Mouse (Mus musculus): ENCODE results near the gene Ly6g6d. TPM values are rescaled to one million over a fixed set of nuclear protein-coding genes. Genes with fewer than 3 reads are reported as not detected.

Ly6g6d gene
- polyA plus RNA-seq, 1 experiment from 2014 or later: 4.9 TPM

- TF ChIP-seq CTCF (IDR thresholded peaks at IDR 0.05; ENCODE audit: low read depth): no peak
- no peak for ATAC-seq
- Histone ChIP-seq H3K27ac (ENCODE audit: low read depth, low read length) (no peak overlapping the region), H3K4me1 (replicated peaks; ENCODE audit: control insufficient read depth, insufficient read depth, low read length) (peaks cover 6% of the 10 kb centered on the region; the same call in 1 of the 2 replicates), H3K4me3 (ENCODE audit: low read depth, low read length) (peak overlapping the region; percentile 59), H3K27me3 (replicated peaks; ENCODE audit: control insufficient read depth, insufficient read depth, low read length) (no peaks in the 10 kb centered on the region), H3K9ac (ENCODE audit: low read depth, low read length) (peak overlapping the region; percentile 55), H3K36me3 (ENCODE audit: control insufficient read depth, insufficient read depth) (peaks cover 44% of the 10 kb centered on the region), H3K4me2 (replicated peaks; ENCODE audit: low read depth) (peak overlapping the region; percentile 76), H3K9me3 (ENCODE audit: control insufficient read depth) (no peaks in the 10 kb centered on the region)
- WGBS: 28% methylated on average over 14 of the region's 14 CpGs
These were observed 17.8 kb downstream of the Ly6g6d start for GRCm38 (mm10) chr17:35060071-35060470.

- peak within 1 kb of the TSS; percentile 76 for H3K4me2 ChIP-seq (replicated peaks; ENCODE audit: low read depth)
- H3K27me3 ChIP-seq (replicated peaks; ENCODE audit: control insufficient read depth, insufficient read depth, low read length): no peaks in the 10 kb centered on the region
- peaks cover 53% of the 10 kb centered on the region for H3K36me3 ChIP-seq (ENCODE audit: control insufficient read depth, insufficient read depth)
- ATAC-seq: peak; percentile 74
- WGBS: under 1% methylated on average over 56 of the region's 57 CpGs
- peaks cover 5% of the 10 kb centered on the region; the same call in 1 of the 2 replicates for H3K4me1 ChIP-seq (replicated peaks; ENCODE audit: control insufficient read depth, insufficient read depth, low read length)
- H3K4me3 ChIP-seq (ENCODE audit: low read depth, low read length): peak within 1 kb of the TSS; percentile 59
- peak within 1 kb of the TSS; percentile 76 for H3K27ac ChIP-seq (ENCODE audit: low read depth, low read length)
- H3K9ac ChIP-seq (ENCODE audit: low read depth, low read length): peak within 1 kb of the TSS; percentile 55
- H3K9me3 ChIP-seq (ENCODE audit: control insufficient read depth): no peaks in the 10 kb centered on the region
- TF ChIP-seq CTCF (IDR thresholded peaks at IDR 0.05; ENCODE audit: low read depth): peak; percentile 81
These were observed 18.7 kb downstream of the Ly6g6d start, which contains the start of gene Ddah2 for GRCm38 (mm10) chr17:35058911-35059892. Gene Ddah2, plus strand, starts transcription at chr17:35059035.

GRCm38 (mm10) chr17:35058316-35058715 lies 19.5 kb downstream of the Ly6g6d start:
- Histone ChIP-seq H3K9ac (ENCODE audit: low read depth, low read length) (0 out of 2 replicates have a peak overlapping the region, but pooled peaks have one; percentile 55), H3K36me3 (ENCODE audit: control insufficient read depth, insufficient read depth) (peaks cover 61% of the 10 kb centered on the region), H3K4me3 (ENCODE audit: low read depth, low read length) (no peak overlapping the region), H3K4me2 (replicated peaks; ENCODE audit: low read depth) (no peak overlapping the region), H3K4me1 (replicated peaks; ENCODE audit: control insufficient read depth, insufficient read depth, low read length) (no peaks in the 10 kb centered on the region), H3K27ac (ENCODE audit: low read depth, low read length) (no peak overlapping the region), H3K27me3 (replicated peaks; ENCODE audit: control insufficient read depth, insufficient read depth, low read length) (no peaks in the 10 kb centered on the region), H3K9me3 (ENCODE audit: control insufficient read depth) (no peaks in the 10 kb centered on the region)
- ATAC-seq: no peak
- no peak for TF ChIP-seq CTCF (IDR thresholded peaks at IDR 0.05; ENCODE audit: low read depth)
- WGBS: 51% methylated on average over 9 of the region's 9 CpGs

GRCm38 (mm10) chr17:35057090-35057489 lies 20.8 kb downstream of the Ly6g6d start:
- no peak for ATAC-seq
- Histone ChIP-seq H3K4me3 (ENCODE audit: low read depth, low read length) (no peak overlapping the region), H3K9ac (ENCODE audit: low read depth, low read length) (no peak overlapping the region), H3K4me2 (replicated peaks; ENCODE audit: low read depth) (no peak overlapping the region), H3K36me3 (ENCODE audit: control insufficient read depth, insufficient read depth) (peaks cover 72% of the 10 kb centered on the region), H3K4me1 (replicated peaks; ENCODE audit: control insufficient read depth, insufficient read depth, low read length) (0 out of 2 replicates have a peak, but pooled peaks cover 3% of the 10 kb centered on the region), H3K9me3 (ENCODE audit: control insufficient read depth) (no peaks in the 10 kb centered on the region), H3K27ac (ENCODE audit: low read depth, low read length) (no peak overlapping the region), H3K27me3 (replicated peaks; ENCODE audit: control insufficient read depth, insufficient read depth, low read length) (no peaks in the 10 kb centered on the region)
- 73% methylated on average over 3 of the region's 3 CpGs for WGBS
- TF ChIP-seq CTCF (IDR thresholded peaks at IDR 0.05; ENCODE audit: low read depth): no peak

GRCm38 (mm10) chr17:35055691-35056495 lies 22.0 kb downstream of the Ly6g6d start:
- WGBS: 75% methylated on average over 7 of the region's 7 CpGs
- no peaks in the 10 kb centered on the region for H3K9me3 ChIP-seq (ENCODE audit: control insufficient read depth)
- no peak for ATAC-seq
- no peaks in the 10 kb centered on the region for H3K27me3 ChIP-seq (replicated peaks; ENCODE audit: control insufficient read depth, insufficient read depth, low read length)
- no peak overlapping the region for H3K4me2 ChIP-seq (replicated peaks; ENCODE audit: low read depth)
- H3K36me3 ChIP-seq (ENCODE audit: control insufficient read depth, insufficient read depth): peaks cover 63% of the 10 kb centered on the region
- TF ChIP-seq CTCF (IDR thresholded peaks at IDR 0.05; ENCODE audit: low read depth): no peak
- no peak overlapping the region for H3K9ac ChIP-seq (ENCODE audit: low read depth, low read length)
- no peak overlapping the region for H3K27ac ChIP-seq (ENCODE audit: low read depth, low read length)
- 0 out of 2 replicates have a peak, but pooled peaks cover 7% of the 10 kb centered on the region for H3K4me1 ChIP-seq (replicated peaks; ENCODE audit: control insufficient read depth, insufficient read depth, low read length)
- no peak overlapping the region for H3K4me3 ChIP-seq (ENCODE audit: low read depth, low read length)
